Mouse (Mus musculus): ENCODE measurements around the gene Cth. TPM values are rescaled to one million over a fixed set of nuclear protein-coding genes. Genes with fewer than 3 reads are reported as not detected.

Cth gene
- total and polyA plus RNA-seq, 2 experiments = 446 to 1,116 TPM

DNA sequence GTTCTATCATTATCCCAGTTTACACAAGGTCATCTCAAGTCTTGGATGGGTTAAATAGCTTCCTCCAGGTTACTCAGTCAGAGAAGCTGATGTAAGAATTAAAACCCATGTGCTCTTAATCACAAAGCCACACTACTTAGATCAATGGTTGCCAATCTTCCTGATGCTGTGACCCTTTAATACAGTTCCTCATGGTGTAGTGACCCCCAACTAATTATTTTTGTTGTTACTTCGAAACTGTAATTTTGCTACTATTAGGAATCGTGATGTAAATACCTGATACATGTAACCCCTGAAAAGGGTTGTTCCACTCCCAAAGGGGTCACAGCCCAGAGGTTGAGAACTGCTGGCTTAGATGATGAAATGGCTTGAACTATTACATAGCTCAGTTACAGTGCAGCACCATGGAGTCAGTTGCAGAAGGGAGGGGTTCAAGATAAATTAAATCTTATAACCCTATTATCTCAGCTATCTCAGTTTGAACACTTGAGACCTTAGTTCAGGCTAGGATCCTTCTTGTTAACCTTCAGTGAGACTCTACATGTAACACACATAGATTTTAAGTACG is 1.5 kb downstream of the Cth start:
- DNase-seq (ENCODE audit: extremely low read depth, low read depth, low spot score) = peak; percentile 68
- H3K9ac ChIP-seq (ENCODE audit: low read depth, low read length) = peak overlapping the region; percentile 33; the same call in 1 of the 2 replicates
- TF ChIP-seq POLR2A (IDR thresholded peaks at IDR 0.05; ENCODE audit: extremely low read depth, insufficient read depth, low read length) (no peak), CTCF (IDR thresholded peaks at IDR 0.05; ENCODE audit: low read depth, low read length) (no peak)
- no peak overlapping the region for H3K27ac ChIP-seq (replicated peaks; ENCODE audit: insufficient read depth, low read depth, low read length)
- H3K4me3 ChIP-seq (ENCODE audit: insufficient read depth, low read depth, low read length) = peak overlapping the region; percentile 45
- peaks cover 8% of the 10 kb centered on the region; the same call in 1 of the 2 replicates for H3K4me1 ChIP-seq (ENCODE audit: control insufficient read depth, insufficient read depth, low read length)
- no peaks in the 10 kb centered on the region for H3K27me3 ChIP-seq (ENCODE audit: control insufficient read depth, insufficient read depth, low read length)
- 24% methylated on average over 3 of the region's 3 CpGs for WGBS
- H3K36me3 ChIP-seq (ENCODE audit: control insufficient read depth, insufficient read depth, low read length) = peaks cover 31% of the 10 kb centered on the region
- peaks cover 2% of the 10 kb centered on the region; the same call in 1 of the 2 replicates for H3K79me2 ChIP-seq (ENCODE audit: control insufficient read depth, insufficient read depth, low read length)

DNA sequence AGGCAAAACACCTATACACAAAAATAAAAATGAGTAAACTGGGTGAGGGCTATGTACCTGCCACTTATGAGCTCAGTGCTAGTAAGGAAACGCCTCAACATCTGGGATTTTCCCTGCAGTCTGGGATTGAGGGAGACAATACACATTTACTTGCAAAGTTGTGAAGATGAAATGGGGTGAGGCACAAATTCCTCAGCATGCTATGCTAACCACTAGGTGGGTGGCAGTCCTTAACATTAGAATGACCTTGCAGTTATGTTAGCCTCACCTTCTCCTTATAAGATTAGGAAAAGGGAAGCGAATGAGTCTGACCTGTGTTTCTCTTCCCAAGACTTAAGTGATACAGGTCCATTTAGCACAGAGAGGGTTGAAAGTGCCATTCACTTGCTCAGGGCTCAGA is 3.5 kb downstream of the Cth start:
- 90% methylated on average over 2 of the region's 2 CpGs for WGBS
- TF ChIP-seq POLR2A (IDR thresholded peaks at IDR 0.05; ENCODE audit: extremely low read depth, insufficient read depth, low read length) (no peak), CTCF (IDR thresholded peaks at IDR 0.05; ENCODE audit: low read depth, low read length) (no peak)
- peaks cover 2% of the 10 kb centered on the region; the same call in 1 of the 2 replicates for H3K79me2 ChIP-seq (ENCODE audit: control insufficient read depth, insufficient read depth, low read length)
- peaks cover 47% of the 10 kb centered on the region for H3K36me3 ChIP-seq (ENCODE audit: control insufficient read depth, insufficient read depth, low read length)
- no peak overlapping the region for H3K9ac ChIP-seq (ENCODE audit: low read depth, low read length)
- peak; percentile 8 for DNase-seq (ENCODE audit: extremely low read depth, low read depth, low spot score)
- H3K27ac ChIP-seq (replicated peaks; ENCODE audit: insufficient read depth, low read depth, low read length) = peak overlapping the region; percentile 32; the same call in 1 of the 2 replicates
- H3K4me3 ChIP-seq (ENCODE audit: insufficient read depth, low read depth, low read length) = no peak overlapping the region
- no peaks in the 10 kb centered on the region for H3K27me3 ChIP-seq (ENCODE audit: control insufficient read depth, insufficient read depth, low read length)
- H3K4me1 ChIP-seq (ENCODE audit: control insufficient read depth, insufficient read depth, low read length) = peaks cover 8% of the 10 kb centered on the region; the same call in 1 of the 2 replicates

DNA sequence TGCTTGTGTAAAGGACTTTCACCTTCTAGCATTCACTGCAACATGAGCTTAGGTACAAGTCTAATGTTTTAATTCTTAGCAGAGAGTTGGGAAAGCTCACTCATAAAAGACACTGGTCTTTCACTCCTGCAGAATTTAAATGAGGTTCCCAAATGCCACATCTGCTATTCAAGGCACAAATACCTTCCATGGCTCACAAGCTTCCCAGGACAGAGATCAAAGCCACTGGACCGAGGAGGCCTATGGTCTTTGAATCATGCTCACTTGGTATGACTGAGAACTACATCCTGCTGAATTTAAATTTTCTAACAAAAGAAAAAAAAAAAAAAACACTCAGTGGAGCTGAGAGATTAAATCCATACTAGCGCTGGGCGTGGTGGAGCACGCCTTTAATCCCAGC is 8.5 kb downstream of the Cth start:
- H3K4me1 ChIP-seq (ENCODE audit: control insufficient read depth, insufficient read depth, low read length) = peaks cover 16% of the 10 kb centered on the region
- 94% methylated on average over 4 of the region's 4 CpGs for WGBS
- peaks cover 69% of the 10 kb centered on the region for H3K36me3 ChIP-seq (ENCODE audit: control insufficient read depth, insufficient read depth, low read length)
- peaks cover 6% of the 10 kb centered on the region for H3K79me2 ChIP-seq (ENCODE audit: control insufficient read depth, insufficient read depth, low read length)
- H3K27me3 ChIP-seq (ENCODE audit: control insufficient read depth, insufficient read depth, low read length) = no peaks in the 10 kb centered on the region; the same call in 1 of the 2 replicates
- H3K9ac ChIP-seq (ENCODE audit: low read depth, low read length) = no peak overlapping the region
- TF ChIP-seq POLR2A (IDR thresholded peaks at IDR 0.05; ENCODE audit: extremely low read depth, insufficient read depth, low read length) (no peak), CTCF (IDR thresholded peaks at IDR 0.05; ENCODE audit: low read depth, low read length) (no peak)
- H3K4me3 ChIP-seq (ENCODE audit: insufficient read depth, low read depth, low read length) = no peak overlapping the region
- H3K27ac ChIP-seq (replicated peaks; ENCODE audit: insufficient read depth, low read depth, low read length) = no peak overlapping the region
- DNase-seq (ENCODE audit: extremely low read depth, low read depth, low spot score) = peak; percentile 14

DNA sequence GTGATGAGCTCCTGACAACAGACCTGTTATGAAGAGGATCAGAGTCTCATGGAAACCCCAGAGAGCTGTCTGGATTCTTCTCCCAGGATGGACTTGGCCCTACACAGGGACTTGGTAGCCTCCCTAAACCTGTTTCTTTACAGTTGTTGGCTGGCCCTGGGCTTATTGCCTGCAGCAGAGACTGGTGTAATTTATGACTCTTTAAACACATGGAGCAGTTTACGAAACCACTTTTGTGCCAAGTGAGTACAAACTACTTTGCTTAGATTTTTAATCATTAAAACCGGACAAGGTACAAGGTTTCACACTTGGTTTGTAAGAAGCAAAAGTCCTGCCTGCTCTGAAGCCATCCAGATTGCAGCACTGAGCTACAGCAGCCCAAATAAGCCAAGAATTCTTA is 12.7 kb downstream of the Cth start:
- WGBS = 20% methylated on average over 2 of the region's 2 CpGs
- Histone ChIP-seq H3K4me1 (ENCODE audit: control insufficient read depth, insufficient read depth, low read length) (peaks cover 14% of the 10 kb centered on the region), H3K9ac (ENCODE audit: low read depth, low read length) (no peak overlapping the region), H3K4me3 (ENCODE audit: insufficient read depth, low read depth, low read length) (no peak overlapping the region), H3K27me3 (ENCODE audit: control insufficient read depth, insufficient read depth, low read length) (no peaks in the 10 kb centered on the region; the same call in 1 of the 2 replicates), H3K79me2 (ENCODE audit: control insufficient read depth, insufficient read depth, low read length) (peaks cover 4% of the 10 kb centered on the region), H3K27ac (replicated peaks; ENCODE audit: insufficient read depth, low read depth, low read length) (peak overlapping the region; percentile 40), H3K36me3 (ENCODE audit: control insufficient read depth, insufficient read depth, low read length) (peaks cover 65% of the 10 kb centered on the region)
- TF ChIP-seq CTCF (IDR thresholded peaks at IDR 0.05; ENCODE audit: low read depth, low read length) (no peak), POLR2A (IDR thresholded peaks at IDR 0.05; ENCODE audit: extremely low read depth, insufficient read depth, low read length) (no peak)
- DNase-seq (ENCODE audit: extremely low read depth, low read depth, low spot score) = peak; percentile 94

DNA sequence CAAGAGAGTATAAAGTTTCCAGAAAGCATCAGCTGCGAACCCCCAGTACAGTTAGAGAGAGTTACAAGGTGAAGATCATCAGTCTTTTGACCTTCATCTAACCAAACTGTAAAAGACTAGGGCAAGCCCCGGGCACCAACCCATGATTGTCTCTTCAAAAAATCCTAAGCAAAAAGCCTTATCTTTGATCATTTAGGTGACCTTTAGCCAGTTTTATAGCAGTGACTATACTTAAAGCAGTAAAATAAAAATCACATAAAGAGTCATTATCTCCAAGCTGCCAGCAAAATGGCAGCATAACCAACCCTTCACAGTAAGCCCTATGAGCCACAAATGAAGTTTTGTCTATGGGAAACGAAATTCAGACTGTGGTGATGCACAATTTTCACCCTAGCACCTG is 14.6 kb downstream of the Cth start:
- Histone ChIP-seq H3K27ac (replicated peaks; ENCODE audit: insufficient read depth, low read depth, low read length) (no peak overlapping the region), H3K36me3 (ENCODE audit: control insufficient read depth, insufficient read depth, low read length) (peaks cover 72% of the 10 kb centered on the region), H3K79me2 (ENCODE audit: control insufficient read depth, insufficient read depth, low read length) (peaks cover 4% of the 10 kb centered on the region), H3K9ac (ENCODE audit: low read depth, low read length) (no peak overlapping the region), H3K4me3 (ENCODE audit: insufficient read depth, low read depth, low read length) (no peak overlapping the region), H3K27me3 (ENCODE audit: control insufficient read depth, insufficient read depth, low read length) (no peaks in the 10 kb centered on the region; the same call in 1 of the 2 replicates), H3K4me1 (ENCODE audit: control insufficient read depth, insufficient read depth, low read length) (peaks cover 17% of the 10 kb centered on the region)
- WGBS = 78% methylated on average over 3 of the region's 3 CpGs
- DNase-seq (ENCODE audit: extremely low read depth, low read depth, low spot score) = peak; percentile 5
- TF ChIP-seq CTCF (IDR thresholded peaks at IDR 0.05; ENCODE audit: low read depth, low read length) (no peak), POLR2A (IDR thresholded peaks at IDR 0.05; ENCODE audit: extremely low read depth, insufficient read depth, low read length) (no peak)

DNA sequence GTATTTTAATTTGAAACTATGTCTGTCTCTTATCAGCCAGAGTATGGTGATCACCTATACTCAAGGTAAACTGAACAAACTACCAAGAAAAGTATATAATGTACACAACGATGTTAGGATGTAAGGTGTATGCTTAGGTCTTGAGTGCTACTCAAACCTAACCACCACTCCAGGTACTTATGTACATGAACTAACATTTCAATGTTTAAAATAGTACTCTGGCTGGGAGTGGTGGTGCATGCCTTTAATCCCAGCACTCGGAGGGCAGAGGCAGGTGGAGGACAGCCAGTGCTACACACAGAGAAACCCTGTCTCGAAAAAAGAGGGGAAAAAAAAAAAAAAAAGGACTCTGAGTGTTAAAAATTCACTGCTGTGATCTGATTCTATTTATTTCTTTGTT is 16.7 kb downstream of the Cth start:
- Histone ChIP-seq H3K79me2 (ENCODE audit: control insufficient read depth, insufficient read depth, low read length) (peaks cover 4% of the 10 kb centered on the region), H3K4me3 (ENCODE audit: insufficient read depth, low read depth, low read length) (no peak overlapping the region), H3K9ac (ENCODE audit: low read depth, low read length) (no peak overlapping the region), H3K36me3 (ENCODE audit: control insufficient read depth, insufficient read depth, low read length) (peaks cover 78% of the 10 kb centered on the region), H3K27ac (replicated peaks; ENCODE audit: insufficient read depth, low read depth, low read length) (no peak overlapping the region), H3K27me3 (ENCODE audit: control insufficient read depth, insufficient read depth, low read length) (no peaks in the 10 kb centered on the region; the same call in 1 of the 2 replicates), H3K4me1 (ENCODE audit: control insufficient read depth, insufficient read depth, low read length) (peaks cover 21% of the 10 kb centered on the region)
- no peak for DNase-seq (ENCODE audit: extremely low read depth, low read depth, low spot score)
- TF ChIP-seq POLR2A (IDR thresholded peaks at IDR 0.05; ENCODE audit: extremely low read depth, insufficient read depth, low read length) (no peak), CTCF (IDR thresholded peaks at IDR 0.05; ENCODE audit: low read depth, low read length) (no peak)
- 72% methylated on average over 3 of the region's 3 CpGs for WGBS

Data from liver, adult 2 months (tissue).